Mouse (Mus musculus) erythroid progenitor cell, adult 5-6 weeks (primary cell): ENCODE data around the gene Nrxn2. TPM values are rescaled to one million over a fixed set of nuclear protein-coding genes. Genes with fewer than 3 reads are reported as not detected.

Experiments used
- ATAC-seq: replicated peaks from 2 replicates; pipeline ENCODE4 v1.8.0; 2016; ENCODE audit warnings: moderate number of reproducible peaks, mild to moderate bottlenecking, moderate TSS enrichment, inconsistent platforms; ENCODE audit not compliant: poor library complexity, low FRiP score, severe bottlenecking
- total RNA-seq, 2 experiments: library from RNA; stranded (forward) in 1 of 2; stranded (reverse) in 1 of 2; fragments of 150-400 nt in 1 of 2; fragments of 186-747, 209-891 nt in 1 of 2; gene quantifications; 2 replicates each; pipeline versions ENCODE4 v1.2.3 to v1.2.4; 2015 to 2017; ENCODE audit warnings: low replicate concordance in 2 of 2

Nrxn2 gene
- total RNA-seq, 2 experiments from 2014 or later: not detected

DNA sequence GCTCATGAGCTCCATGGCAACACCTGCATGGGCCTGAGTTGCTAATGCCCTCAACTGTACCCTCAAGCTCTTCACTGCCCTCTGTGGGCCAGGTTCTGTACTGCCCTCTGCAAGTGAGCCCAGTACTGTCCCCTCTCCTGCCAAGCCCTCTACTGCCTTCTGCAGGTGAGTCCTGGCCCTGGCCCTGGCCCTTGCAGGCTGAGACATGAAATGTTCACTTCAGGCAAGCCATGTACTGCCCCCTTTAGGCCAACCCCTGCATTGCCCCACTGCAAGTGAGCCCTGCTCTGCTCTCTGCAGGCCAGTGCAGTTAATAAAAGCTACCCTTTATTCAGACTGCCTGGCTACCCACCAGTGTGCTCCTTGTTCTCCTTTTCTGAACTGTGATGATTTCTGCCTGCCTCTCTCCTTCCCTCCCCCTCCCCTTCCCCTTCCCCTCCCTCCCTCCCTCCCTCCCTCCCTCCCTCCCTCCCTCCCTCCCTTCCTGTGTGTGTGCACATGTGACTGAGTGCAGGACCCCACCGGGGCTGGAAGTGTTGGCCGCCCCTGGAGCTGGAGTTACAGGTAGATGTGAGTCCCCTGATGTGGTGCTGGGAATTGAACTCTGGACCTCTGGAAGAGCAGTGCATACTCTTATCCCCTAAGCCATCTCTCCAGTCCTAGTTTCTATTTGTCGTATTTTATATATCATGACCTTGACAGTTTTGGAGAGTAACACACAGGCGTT lies 133.9 kb downstream of the Nrxn2 start:
- ATAC-seq: 0 out of 2 replicates have a peak, but pooled peaks have one; percentile 42

DNA sequence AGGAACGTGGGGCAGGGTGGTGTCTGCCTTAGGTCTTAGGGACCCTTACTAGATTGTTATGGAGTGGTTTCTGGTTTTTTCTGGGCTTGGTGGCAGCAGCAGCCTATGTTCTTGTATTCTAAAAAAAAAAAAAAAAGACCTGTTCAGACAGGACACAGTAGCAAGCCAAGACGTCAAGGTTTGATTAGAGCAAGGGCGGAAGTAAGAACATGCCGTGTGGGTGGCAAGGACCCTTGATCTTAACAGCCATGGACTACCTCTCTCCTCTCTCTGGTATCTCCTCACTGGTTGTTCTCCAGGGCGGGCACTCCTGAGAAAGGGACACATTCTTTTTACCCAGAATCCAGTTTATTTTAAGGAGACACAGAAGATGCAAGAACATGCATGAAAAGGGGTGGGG lies 134.6 kb downstream of the Nrxn2 start:
- no peak for ATAC-seq

DNA sequence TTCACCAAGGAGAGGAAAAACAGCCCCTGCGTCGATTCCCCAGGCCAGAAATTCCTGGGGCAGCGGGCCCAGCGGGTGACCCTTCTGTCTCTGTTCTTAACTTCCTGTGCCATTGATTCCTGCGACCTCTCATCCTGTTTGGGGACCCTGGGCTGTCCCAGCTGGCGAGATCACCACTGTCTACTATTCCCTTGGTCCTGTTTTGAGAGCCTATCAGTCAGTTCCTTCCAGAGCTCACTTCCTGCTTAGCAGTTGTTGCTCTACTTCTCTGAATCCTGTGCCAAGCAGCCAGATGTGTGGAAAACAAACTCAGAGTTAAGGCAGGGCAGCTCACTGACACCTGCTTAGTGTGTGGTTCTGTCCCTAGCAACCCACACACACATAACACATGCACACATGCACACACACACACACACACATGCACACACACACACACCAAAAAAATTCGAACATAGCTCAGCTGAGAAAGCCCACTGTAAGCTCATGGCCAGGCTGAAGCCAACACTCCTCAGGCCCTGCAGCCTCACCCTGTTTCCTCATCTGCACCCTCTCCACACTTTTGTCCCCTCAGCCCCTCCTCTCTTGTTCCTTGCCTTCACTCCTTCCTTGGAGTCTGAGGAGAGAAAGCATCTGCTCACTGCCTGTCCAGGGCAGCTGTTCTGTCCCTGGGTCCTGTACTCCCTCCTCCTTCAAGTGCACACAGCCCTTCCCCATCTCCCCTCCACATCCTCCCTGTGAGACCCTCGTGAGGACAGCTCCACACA lies 135.5 kb downstream of the Nrxn2 start:
- no peak for ATAC-seq

DNA sequence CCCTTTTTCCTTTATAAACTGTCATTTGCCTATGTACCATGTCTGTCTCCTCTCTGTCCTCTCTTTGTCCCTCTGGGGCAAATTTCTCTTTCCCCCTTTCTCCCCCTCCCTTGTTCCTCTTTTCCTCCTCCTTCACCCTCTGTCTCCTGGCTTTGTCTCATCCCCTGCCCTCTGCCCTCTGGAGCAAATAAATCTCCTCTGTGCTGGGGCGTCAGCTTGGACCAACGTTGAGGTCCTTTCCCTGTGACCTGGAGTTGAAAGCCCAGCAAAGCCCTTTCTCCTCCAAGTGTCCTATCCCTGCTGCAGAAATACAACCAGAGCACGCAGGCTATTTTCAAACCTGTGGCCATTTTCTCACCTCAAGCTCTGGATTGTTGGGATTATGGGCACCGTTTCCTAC lies 141.0 kb downstream of the Nrxn2 start:
- ATAC-seq: no peak

DNA sequence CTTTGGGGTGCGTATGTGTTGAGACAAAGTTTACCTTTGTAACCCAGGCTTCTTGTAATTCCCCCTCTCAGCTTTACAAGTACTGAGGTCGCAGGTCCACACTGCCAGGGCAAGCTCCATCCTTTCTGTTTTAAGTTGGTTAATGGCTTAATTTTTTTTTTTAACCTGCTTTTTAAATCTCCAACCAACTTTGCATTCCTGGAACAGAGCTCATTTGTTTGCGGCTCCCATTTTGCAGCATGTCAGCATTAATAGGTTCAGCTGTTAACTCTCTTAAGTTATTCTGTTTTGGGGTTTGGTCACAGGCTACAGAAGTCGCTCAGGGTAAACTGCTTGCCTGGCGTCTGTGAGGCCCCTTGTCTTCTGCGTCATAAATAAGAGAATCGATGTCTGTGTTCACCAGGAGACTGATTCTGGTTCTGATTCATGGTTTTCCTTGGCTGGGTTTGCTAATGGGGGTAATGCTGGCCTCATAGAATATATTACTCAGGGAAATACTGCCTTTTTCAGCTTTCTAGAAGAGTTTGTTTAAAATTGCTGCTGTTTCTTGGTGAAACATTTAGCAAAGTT lies 141.8 kb downstream of the Nrxn2 start:
- ATAC-seq: no peak

DNA sequence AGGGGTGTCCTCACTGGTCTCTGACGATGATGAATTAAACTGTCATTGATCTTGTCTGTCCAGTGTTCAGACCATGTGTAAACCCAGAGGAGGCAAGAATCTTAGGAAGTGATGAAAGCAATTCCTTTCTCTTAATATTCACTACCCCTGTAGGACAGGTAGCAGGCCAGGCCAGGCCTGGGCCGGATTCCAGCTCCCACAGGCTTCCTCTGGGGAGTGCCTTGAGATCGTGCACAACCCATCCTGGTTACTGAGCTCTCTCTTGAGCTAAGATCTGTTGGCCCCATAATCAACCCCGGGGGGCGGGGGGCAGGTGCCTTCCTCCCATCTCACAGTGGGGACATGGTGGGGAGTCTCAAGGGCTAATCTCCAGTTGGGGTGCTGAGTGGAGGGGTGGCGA lies 146.6 kb downstream of the Nrxn2 start:
- no peak for ATAC-seq

DNA sequence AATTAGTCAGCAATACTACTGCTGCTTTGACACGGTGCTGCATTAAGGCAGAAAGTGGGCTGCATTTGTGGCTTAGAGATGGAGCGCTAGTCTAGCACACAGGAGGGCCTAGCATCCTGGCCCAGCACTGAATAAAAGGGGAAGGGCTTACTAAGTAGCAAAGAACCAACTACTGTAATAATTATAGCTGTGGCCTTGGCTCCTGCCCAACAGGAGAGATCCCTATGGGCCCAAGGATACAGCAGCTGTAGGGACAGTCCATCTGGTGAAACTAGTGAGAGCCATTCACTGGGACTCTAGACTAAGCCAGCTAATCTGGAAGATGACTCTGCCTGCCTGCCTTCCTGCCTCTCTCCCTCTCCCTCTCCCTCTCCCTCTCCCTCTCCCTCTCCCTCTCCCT lies 147.9 kb downstream of the Nrxn2 start:
- ATAC-seq: no peak

DNA sequence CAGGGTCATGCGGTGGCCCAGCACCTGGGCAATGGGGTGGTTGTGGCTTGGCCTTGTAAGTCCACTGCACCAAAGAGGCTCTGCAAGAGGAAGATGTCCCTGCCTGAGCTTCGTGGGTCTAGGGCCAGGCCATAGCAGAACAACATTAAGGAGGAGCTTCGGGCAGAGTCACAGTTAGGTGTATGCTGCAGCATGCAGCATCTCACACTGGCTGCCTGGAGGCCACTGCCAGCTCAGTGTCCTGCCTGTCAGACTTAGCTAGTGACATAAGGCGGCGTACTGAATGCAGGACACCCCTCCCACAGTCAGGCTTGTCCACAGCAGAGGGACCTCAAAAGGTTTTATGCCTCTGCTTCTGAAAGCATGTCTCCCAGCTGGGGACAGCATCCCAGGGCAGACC lies 150.5 kb downstream of the Nrxn2 start:
- ATAC-seq: no peak

DNA sequence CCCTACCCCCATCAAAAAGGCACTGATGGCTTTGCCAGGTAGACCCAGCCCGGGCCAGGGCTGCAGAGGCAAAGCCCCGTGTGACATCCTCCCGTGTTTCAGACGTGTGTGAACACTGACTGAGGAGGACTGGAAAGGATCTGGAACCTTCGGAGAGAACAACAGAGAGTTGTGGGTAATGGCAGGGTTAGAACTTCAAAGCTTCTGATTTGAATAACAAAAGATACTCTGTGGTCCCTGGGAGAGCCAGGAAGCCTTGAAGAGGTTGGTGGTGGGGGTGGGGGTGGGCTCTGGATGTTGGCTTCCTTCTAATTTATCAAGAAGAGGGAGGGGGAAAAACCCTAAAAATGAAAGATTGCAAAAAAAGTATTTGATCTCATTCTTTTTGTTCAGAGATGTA lies 151.0 kb downstream of the Nrxn2 start:
- ATAC-seq: no peak

DNA sequence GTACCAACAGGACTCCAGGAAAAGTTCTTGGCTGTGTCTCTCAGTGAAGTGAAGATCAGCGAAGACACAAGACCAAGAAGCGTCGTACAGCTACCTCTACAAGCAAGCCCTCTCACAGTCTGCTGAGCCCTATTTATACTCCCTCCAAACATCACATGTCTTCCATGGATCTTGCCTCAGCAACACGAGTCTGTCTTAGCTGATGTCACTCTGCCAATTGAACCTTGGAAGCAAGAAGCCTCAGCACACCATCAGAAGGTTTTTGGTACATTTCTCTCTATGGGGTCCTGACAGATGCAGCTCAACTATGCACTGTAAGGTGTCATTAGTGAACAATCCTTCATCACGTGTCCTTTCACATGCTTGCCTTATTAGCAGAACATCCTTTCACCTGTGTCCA lies 152.9 kb downstream of the Nrxn2 start:
- ATAC-seq: no peak

DNA sequence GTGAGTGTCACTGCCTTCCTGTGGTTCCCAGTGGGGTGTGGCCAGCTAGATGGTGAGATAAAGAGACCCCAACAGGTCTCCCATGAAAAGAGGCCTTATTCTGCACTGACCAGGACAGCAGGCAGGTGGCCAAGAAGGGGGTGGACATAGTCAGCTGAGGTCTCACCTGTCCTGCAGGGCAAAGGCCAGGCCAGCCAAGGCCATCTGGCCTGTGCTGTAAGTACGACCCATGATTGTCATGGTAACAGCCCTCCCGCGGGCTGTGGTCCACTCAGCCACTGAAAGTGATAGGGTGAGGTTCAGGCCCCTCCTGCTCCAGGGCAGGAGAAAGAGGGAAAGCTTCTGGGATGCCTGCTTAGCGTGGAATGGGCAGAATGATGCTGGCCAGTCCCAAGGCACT lies 153.5 kb downstream of the Nrxn2 start:
- no peak for ATAC-seq

Other genes starting within 250 kb of the Nrxn2 start
- not detected in 2 replicates for gene Majin, start 234.3 kb upstream of the Nrxn2 start, total RNA-seq (2015; ENCODE audit: low replicate concordance)
- gene Majin, start 234.3 kb upstream of the Nrxn2 start, total RNA-seq (2017; ENCODE audit: low replicate concordance): not detected in 2 replicates
- not detected in 2 replicates for gene Gpha2, start 192.4 kb upstream of the Nrxn2 start, total RNA-seq (2015; ENCODE audit: low replicate concordance)
- not detected in 2 replicates for gene Gpha2, start 192.4 kb upstream of the Nrxn2 start, total RNA-seq (2017; ENCODE audit: low replicate concordance)
- 52.6 and 79.6 TPM in 2 replicates for gene Ppp2r5b, start 182.9 kb upstream of the Nrxn2 start, total RNA-seq (2015; ENCODE audit: low replicate concordance)
- gene Ppp2r5b, start 182.9 kb upstream of the Nrxn2 start, total RNA-seq (2017; ENCODE audit: low replicate concordance): 117 and 224 TPM in 2 replicates
- gene Atg2a, start 177.1 kb upstream of the Nrxn2 start, total RNA-seq (2015; ENCODE audit: low replicate concordance): 13.8 and 18.0 TPM in 2 replicates
- 18.4 and 18.6 TPM in 2 replicates for gene Atg2a, start 177.1 kb upstream of the Nrxn2 start, total RNA-seq (2017; ENCODE audit: low replicate concordance)
- 20.1 and 23.4 TPM in 2 replicates for gene Ehd1, start 142.0 kb upstream of the Nrxn2 start, total RNA-seq (2015; ENCODE audit: low replicate concordance)
- gene Ehd1, start 142.0 kb upstream of the Nrxn2 start, total RNA-seq (2017; ENCODE audit: low replicate concordance): 17.5 and 30.7 TPM in 2 replicates
- 0.36 TPM in 1 of 2 replicates, not detected in the other for gene Cdc42bpg, start 112.3 kb upstream of the Nrxn2 start, total RNA-seq (2015; ENCODE audit: low replicate concordance)
- 1.4 and 1.5 TPM in 2 replicates for gene Cdc42bpg, start 112.3 kb upstream of the Nrxn2 start, total RNA-seq (2017; ENCODE audit: low replicate concordance)
- 5.4 and 23.9 TPM in 2 replicates for gene Men1, start 83.8 kb upstream of the Nrxn2 start, total RNA-seq (2015; ENCODE audit: low replicate concordance)
- 10.0 and 17.1 TPM in 2 replicates for gene Men1, start 83.8 kb upstream of the Nrxn2 start, total RNA-seq (2017; ENCODE audit: low replicate concordance)
- 14.7 and 19.8 TPM in 2 replicates for gene Map4k2, start 77.6 kb upstream of the Nrxn2 start, total RNA-seq (2015; ENCODE audit: low replicate concordance)
- gene Map4k2, start 77.6 kb upstream of the Nrxn2 start, total RNA-seq (2017; ENCODE audit: low replicate concordance): 19.4 and 37.7 TPM in 2 replicates
- gene Sf1, start 55.0 kb upstream of the Nrxn2 start, total RNA-seq (2015; ENCODE audit: low replicate concordance): 145 and 153 TPM in 2 replicates
- 171 and 223 TPM in 2 replicates for gene Sf1, start 55.0 kb upstream of the Nrxn2 start, total RNA-seq (2017; ENCODE audit: low replicate concordance)
- 2.2 and 4.6 TPM in 2 replicates for gene Pygm, start 34.3 kb upstream of the Nrxn2 start, total RNA-seq (2015; ENCODE audit: low replicate concordance)
- 0.64 and 2.6 TPM in 2 replicates for gene Pygm, start 34.3 kb upstream of the Nrxn2 start, total RNA-seq (2017; ENCODE audit: low replicate concordance)
- 42.3 and 47.2 TPM in 2 replicates for gene Rasgrp2, start 19.4 kb upstream of the Nrxn2 start, total RNA-seq (2015; ENCODE audit: low replicate concordance)
- gene Rasgrp2, start 19.4 kb upstream of the Nrxn2 start, total RNA-seq (2017; ENCODE audit: low replicate concordance): 29.9 and 37.7 TPM in 2 replicates
- gene Slc22a12, start 124.3 kb downstream of the Nrxn2 start, total RNA-seq (2015; ENCODE audit: low replicate concordance): not detected in 2 replicates
- gene Slc22a12, start 124.3 kb downstream of the Nrxn2 start, total RNA-seq (2017; ENCODE audit: low replicate concordance): not detected in 2 replicates